Mouse (Mus musculus) limb, embryonic 14.5 days (tissue): ENCODE results near the gene Zfp872. TPM values are rescaled to one million over a fixed set of nuclear protein-coding genes. Genes with fewer than 3 reads are reported as not detected.

ENCODE experiments used
- ATAC-seq: fragments of 200-750 bp; cut with Nextera tagmentation; 2 replicates; pipeline ENCODE4 v1.8.0; 2017; ENCODE audit warnings: low read depth, moderate number of reproducible peaks, moderate TSS enrichment; ENCODE audit not compliant: low FRiP score
- DNase-seq: peaks from one replicate; pipeline ENCODE4 v3.0.0-alpha.2; 2015; ENCODE audit warnings: low spot score
- H3K27ac ChIP-seq: fragments of 300-500 bp; sonication (generic); replicated peaks from 2 replicates; pipeline ENCODE4 v1.5.1; 2014; ENCODE audit warnings: low read depth, mild to moderate bottlenecking, low read length, moderate library complexity, mixed read lengths
- H3K27me3 ChIP-seq: fragments of 300-500 bp; sonication (generic); 2 replicates; pipeline ENCODE4 v1.6.1; 2014; ENCODE audit warnings: low read length, mixed read lengths; ENCODE audit not compliant: control insufficient read depth, insufficient read depth
- H3K36me3 ChIP-seq: fragments of 300-500 bp; sonication (generic); 2 replicates; pipeline ENCODE4 v1.6.1; 2014; ENCODE audit warnings: mild to moderate bottlenecking, low read length, moderate library complexity, mixed read lengths; ENCODE audit not compliant: control insufficient read depth, insufficient read depth
- H3K4me1 ChIP-seq: fragments of 300-500 bp; sonication (generic); 2 replicates; pipeline ENCODE4 v1.6.1; 2014; ENCODE audit warnings: antibody characterized with exemption, low read length, mixed read lengths; ENCODE audit not compliant: control insufficient read depth, insufficient read depth
- H3K4me2 ChIP-seq: fragments of 300-500 bp; sonication (generic); replicated peaks from 2 replicates; pipeline ENCODE4 v1.6.1; 2014; ENCODE audit warnings: low read depth, mild to moderate bottlenecking, low read length, moderate library complexity; ENCODE audit not compliant: severe bottlenecking
- H3K4me3 ChIP-seq: fragments of 300-500 bp; sonication (generic); replicated peaks from 2 replicates; pipeline ENCODE4 v1.5.1; 2014; ENCODE audit warnings: low read length
- H3K9ac ChIP-seq: fragments of 300-500 bp; sonication (generic); 2 replicates; pipeline ENCODE4 v1.6.1; 2014; ENCODE audit warnings: mild to moderate bottlenecking, low read depth, low read length, moderate library complexity; ENCODE audit not compliant: severe bottlenecking
- H3K9me3 ChIP-seq: fragments of 300-500 bp; sonication (generic); 2 replicates; pipeline ENCODE4 v1.6.1; 2016; ENCODE audit warnings: low read length; ENCODE audit not compliant: control insufficient read depth
- POLR2A ChIP-seq: fragments of 200-500 bp; IDR thresholded peaks from 2 replicates; pipeline ENCODE4 v1.8.0; 2012; ENCODE audit warnings: inconsistent platforms, mild to moderate bottlenecking, moderate library complexity, borderline replicate concordance; ENCODE audit not compliant: insufficient read depth, insufficient read length; ENCODE audit errors: extremely low read depth
- WGBS: fragments of 180-500 bp; shearing (Covaris S2); extraction: QIAGEN DNeasy Blood & Tissue Kit; methylation state at CpG from one replicate; pipeline ENCODE4 v1.1.7; 2014; 5-methylcytosine and 5-hydroxymethylcytosine counted together
- polyA plus RNA-seq, 2 experiments: library from polyadenylated mRNA; depleted of rRNA in 1 of 2; stranded (reverse) in 1 of 2; unstranded in 1 of 2; fragments of >200 nt; fragmentation: Nextera tagmentation in 1 of 2; extraction: Ambion mirVana in 1 of 2; gene quantifications; 2 replicates each; pipeline versions ENCODE4 v1.2.1 to v1.2.3; 2012 to 2014

Gene Zfp872
- polyA plus RNA-seq, 2 experiments = 0.14 to 0.51 TPM

- no peaks in the 10 kb centered on the region for H3K4me1 ChIP-seq
- H3K36me3 ChIP-seq = no peaks in the 10 kb centered on the region
- no peak for DNase-seq
- no peaks in the 10 kb centered on the region for H3K27me3 ChIP-seq
- TF ChIP-seq POLR2A = no peak
- no peak overlapping the region for H3K27ac ChIP-seq
- H3K4me3 ChIP-seq = no peak overlapping the region
- no peak overlapping the region for H3K4me2 ChIP-seq
- no peak overlapping the region for H3K9ac ChIP-seq
- no peak for ATAC-seq
- H3K9me3 ChIP-seq = no peaks in the 10 kb centered on the region; the same call in 1 of the 2 replicates
- 86% methylated on average over 4 of the region's 4 CpGs for WGBS
These were observed 15.6 kb upstream of the Zfp872 start for GRCm38 (mm10) chr9:22172318-22172717.

- 26% methylated on average over 5 of the region's 5 CpGs for WGBS
- DNase-seq (no peak), ATAC-seq (no peak)
- Histone ChIP-seq H3K4me2 (no peak overlapping the region), H3K27ac (no peak overlapping the region), H3K4me3 (no peak overlapping the region), H3K36me3 (no peaks in the 10 kb centered on the region), H3K4me1 (no peaks in the 10 kb centered on the region), H3K9ac (no peak overlapping the region), H3K9me3 (peaks cover 25% of the 10 kb centered on the region; the same call in 1 of the 2 replicates), H3K27me3 (no peaks in the 10 kb centered on the region)
- TF ChIP-seq POLR2A = no peak
These were observed 8.5 kb downstream of the Zfp872 start for GRCm38 (mm10) chr9:22196412-22196811.

DNA sequence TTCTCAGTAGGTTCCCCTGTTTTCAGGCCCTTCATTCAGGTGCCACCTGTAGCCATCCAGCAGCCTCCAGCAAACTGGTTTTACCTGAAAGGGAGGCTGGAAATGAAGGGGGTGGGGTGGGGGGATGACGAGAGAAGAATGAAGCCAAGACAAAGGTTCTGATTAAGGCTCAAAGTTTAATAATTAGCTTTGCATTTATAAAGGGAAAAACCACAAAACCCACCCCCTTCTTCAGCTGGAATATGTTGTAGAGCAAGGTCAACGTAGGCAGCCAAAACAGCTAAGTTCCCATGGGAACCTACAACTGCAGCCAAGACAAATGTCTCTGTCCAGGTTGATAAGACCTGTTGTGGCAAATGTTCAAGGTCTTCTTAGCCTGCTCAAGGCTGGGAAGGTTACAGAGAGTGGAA lies 25.9 kb downstream of the Zfp872 start:
- H3K9ac ChIP-seq = no peak overlapping the region
- DNase-seq (no peak), ATAC-seq (no peak)
- H3K4me1 ChIP-seq = no peaks in the 10 kb centered on the region
- TF ChIP-seq POLR2A = no peak
- no peak overlapping the region for H3K4me2 ChIP-seq
- no peak overlapping the region for H3K27ac ChIP-seq
- H3K4me3 ChIP-seq = no peak overlapping the region
- no peaks in the 10 kb centered on the region for H3K36me3 ChIP-seq
- 57% methylated on average over 2 of the region's 2 CpGs for WGBS
- H3K9me3 ChIP-seq = no peaks in the 10 kb centered on the region
- H3K27me3 ChIP-seq = no peaks in the 10 kb centered on the region

DNA sequence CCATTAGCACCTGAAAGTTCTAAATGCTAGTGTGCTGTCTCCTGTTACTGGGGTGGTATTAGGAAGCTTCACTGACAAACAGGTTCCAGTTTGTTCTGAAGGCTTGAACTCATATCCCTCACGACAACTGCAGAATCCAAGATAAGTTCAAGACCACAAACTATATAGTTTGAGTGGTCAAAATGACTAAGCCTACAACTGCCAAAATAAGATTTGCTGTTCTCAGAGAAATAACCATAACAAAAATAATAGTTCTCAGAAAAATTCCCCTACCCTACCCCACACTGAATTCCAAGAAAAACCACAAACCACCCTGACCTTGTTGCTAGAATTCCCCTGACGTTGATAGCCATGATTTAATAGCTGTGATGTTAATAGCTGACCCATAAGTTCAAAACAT lies 26.7 kb downstream of the Zfp872 start:
- TF ChIP-seq POLR2A = no peak
- ATAC-seq (no peak), DNase-seq (no peak)
- H3K4me1 ChIP-seq = no peaks in the 10 kb centered on the region
- no peaks in the 10 kb centered on the region for H3K9me3 ChIP-seq
- H3K4me3 ChIP-seq = no peak overlapping the region
- H3K36me3 ChIP-seq = no peaks in the 10 kb centered on the region
- H3K27ac ChIP-seq = no peak overlapping the region
- no peak overlapping the region for H3K4me2 ChIP-seq
- H3K27me3 ChIP-seq = no peaks in the 10 kb centered on the region; the same call in 1 of the 2 replicates
- H3K9ac ChIP-seq = no peak overlapping the region
- 71% methylated on average over 2 of the region's 2 CpGs for WGBS

GRCm38 (mm10) chr9:22216705-22217104 lies 28.8 kb downstream of the Zfp872 start:
- no peak overlapping the region for H3K9ac ChIP-seq
- no peaks in the 10 kb centered on the region; the same call in 1 of the 2 replicates for H3K27me3 ChIP-seq
- no peak for TF ChIP-seq POLR2A
- no peaks in the 10 kb centered on the region for H3K9me3 ChIP-seq
- H3K36me3 ChIP-seq = no peaks in the 10 kb centered on the region
- no peak overlapping the region for H3K27ac ChIP-seq
- WGBS = 58% methylated on average over 3 of the region's 3 CpGs
- H3K4me3 ChIP-seq = no peak overlapping the region
- no peak for ATAC-seq
- H3K4me2 ChIP-seq = no peak overlapping the region
- DNase-seq = no peak
- no peaks in the 10 kb centered on the region for H3K4me1 ChIP-seq

GRCm38 (mm10) chr9:22217858-22218493 lies 30.1 kb downstream of the Zfp872 start:
- DNase-seq (no peak), ATAC-seq (no peak)
- Histone ChIP-seq H3K9ac (no peak overlapping the region), H3K4me3 (no peak overlapping the region), H3K9me3 (no peaks in the 10 kb centered on the region), H3K4me1 (no peaks in the 10 kb centered on the region), H3K4me2 (no peak overlapping the region), H3K36me3 (no peaks in the 10 kb centered on the region), H3K27me3 (no peaks in the 10 kb centered on the region; the same call in 1 of the 2 replicates), H3K27ac (no peak overlapping the region)
- WGBS = 40% methylated on average over 7 of the region's 8 CpGs
- no peak for TF ChIP-seq POLR2A
